Mouse (Mus musculus) bone marrow macrophage, adult 2 months (primary cell): ENCODE measurements around the gene Zfp541.

Experiments used
- CTCF ChIP-seq: IDR thresholded peaks from 2 replicates; pipeline ENCODE4 v1.5.1; 2012; ENCODE audit warnings: low read depth, mild to moderate bottlenecking, low read length, moderate library complexity
- POLR2A ChIP-seq: IDR thresholded peaks from 2 replicates; pipeline ENCODE4 v1.6.1; 2012; ENCODE audit warnings: mild to moderate bottlenecking, low read depth, low read length, borderline replicate concordance

DNA sequence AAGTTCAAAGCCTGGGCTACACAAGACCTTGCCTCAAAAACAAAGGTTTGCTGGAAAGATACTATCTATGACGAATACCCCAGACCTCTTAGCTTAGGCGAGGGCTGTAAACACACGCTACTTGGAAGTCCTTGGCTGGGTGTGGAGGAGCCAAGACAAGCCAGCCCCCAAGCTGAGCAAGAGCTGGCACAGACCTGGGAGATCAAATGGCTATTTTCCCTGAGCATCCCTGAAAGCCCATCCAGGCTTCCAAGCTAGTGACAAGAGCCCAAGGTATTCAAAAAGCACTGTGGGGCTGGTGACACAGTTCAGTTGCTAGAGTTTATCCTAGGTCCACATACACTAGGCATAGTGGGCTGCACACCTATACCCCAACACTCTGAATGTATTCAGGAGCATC is 11.0 kb upstream of the Zfp541 start:
- no peak for TF ChIP-seq POLR2A
- TF ChIP-seq CTCF: no peak
